Mouse (Mus musculus): Measurements from ENCODE around the gene Magi1.

Gene Magi1

GRCm38 (mm10) chr6:93728791-93729190 is 554.9 kb downstream of the Magi1 start:
- no peak for DNase-seq (ENCODE audit: low read depth)

GRCm38 (mm10) chr6:93727630-93728178 is 556.0 kb downstream of the Magi1 start:
- no peak for DNase-seq (ENCODE audit: low read depth)

GRCm38 (mm10) chr6:93726829-93727455 is 556.8 kb downstream of the Magi1 start:
- DNase-seq (ENCODE audit: low read depth) = no peak

GRCm38 (mm10) chr6:93726121-93726520 is 557.6 kb downstream of the Magi1 start:
- DNase-seq (ENCODE audit: low read depth) = no peak

GRCm38 (mm10) chr6:93724749-93725148 is 559.0 kb downstream of the Magi1 start:
- DNase-seq (ENCODE audit: low read depth) = no peak

GRCm38 (mm10) chr6:93723226-93723625 is 560.5 kb downstream of the Magi1 start:
- no peak for DNase-seq (ENCODE audit: low read depth)

- no peak for DNase-seq (ENCODE audit: low read depth)
These were observed 564.2 kb downstream of the Magi1 start for GRCm38 (mm10) chr6:93719532-93719931.

GRCm38 (mm10) chr6:93718385-93718784 is 565.3 kb downstream of the Magi1 start:
- DNase-seq (ENCODE audit: low read depth) = no peak

- DNase-seq (ENCODE audit: low read depth) = no peak
These were observed 565.8 kb downstream of the Magi1 start for GRCm38 (mm10) chr6:93717826-93718375.

- DNase-seq (ENCODE audit: low read depth) = no peak
These were observed 566.8 kb downstream of the Magi1 start for GRCm38 (mm10) chr6:93716686-93717625.

GRCm38 (mm10) chr6:93715181-93716180 is 568.2 kb downstream of the Magi1 start:
- DNase-seq (ENCODE audit: low read depth) = no peak

GRCm38 (mm10) chr6:93704350-93704749 is 579.4 kb downstream of the Magi1 start:
- no peak for DNase-seq (ENCODE audit: low read depth)

- DNase-seq (ENCODE audit: low read depth) = no peak
These were observed 584.3 kb downstream of the Magi1 start for GRCm38 (mm10) chr6:93699436-93699835.

GRCm38 (mm10) chr6:93697956-93698355 is 585.8 kb downstream of the Magi1 start:
- DNase-seq (ENCODE audit: low read depth) = no peak

- no peak for DNase-seq (ENCODE audit: low read depth)
These were observed 605.0 kb downstream of the Magi1 start for GRCm38 (mm10) chr6:93678766-93679165.

GRCm38 (mm10) chr6:93666731-93667130 is 617.0 kb downstream of the Magi1 start:
- DNase-seq (ENCODE audit: low read depth) = no peak

GRCm38 (mm10) chr6:93665056-93665805 is 618.5 kb downstream of the Magi1 start:
- DNase-seq (ENCODE audit: low read depth) = no peak

- no peak for DNase-seq (ENCODE audit: low read depth)
These were observed 622.6 kb downstream of the Magi1 start for GRCm38 (mm10) chr6:93661139-93661538.

- DNase-seq (ENCODE audit: low read depth) = no peak
These were observed 624.2 kb downstream of the Magi1 start for GRCm38 (mm10) chr6:93659534-93659933.

GRCm38 (mm10) chr6:93657187-93657974 is 626.3 kb downstream of the Magi1 start:
- peak; percentile 22 for DNase-seq (ENCODE audit: low read depth)
